Mouse (Mus musculus) liver, embryonic 14.5 days (tissue): Measurements from ENCODE around the gene Spty2d1.
A peak's percentile ranks its signal among the peaks of the same experiment; 100 is the strongest.

Source experiments
- CTCF ChIP-seq: IDR thresholded peaks from 2 replicates; pipeline ENCODE4 v1.5.1; 2016; ENCODE audit warnings: antibody characterized with exemption, low read depth, control low read depth
- EP300 ChIP-seq: IDR thresholded peaks from 2 replicates; pipeline ENCODE4 v1.6.1; 2016; ENCODE audit warnings: antibody characterized with exemption, low read depth

DNA sequence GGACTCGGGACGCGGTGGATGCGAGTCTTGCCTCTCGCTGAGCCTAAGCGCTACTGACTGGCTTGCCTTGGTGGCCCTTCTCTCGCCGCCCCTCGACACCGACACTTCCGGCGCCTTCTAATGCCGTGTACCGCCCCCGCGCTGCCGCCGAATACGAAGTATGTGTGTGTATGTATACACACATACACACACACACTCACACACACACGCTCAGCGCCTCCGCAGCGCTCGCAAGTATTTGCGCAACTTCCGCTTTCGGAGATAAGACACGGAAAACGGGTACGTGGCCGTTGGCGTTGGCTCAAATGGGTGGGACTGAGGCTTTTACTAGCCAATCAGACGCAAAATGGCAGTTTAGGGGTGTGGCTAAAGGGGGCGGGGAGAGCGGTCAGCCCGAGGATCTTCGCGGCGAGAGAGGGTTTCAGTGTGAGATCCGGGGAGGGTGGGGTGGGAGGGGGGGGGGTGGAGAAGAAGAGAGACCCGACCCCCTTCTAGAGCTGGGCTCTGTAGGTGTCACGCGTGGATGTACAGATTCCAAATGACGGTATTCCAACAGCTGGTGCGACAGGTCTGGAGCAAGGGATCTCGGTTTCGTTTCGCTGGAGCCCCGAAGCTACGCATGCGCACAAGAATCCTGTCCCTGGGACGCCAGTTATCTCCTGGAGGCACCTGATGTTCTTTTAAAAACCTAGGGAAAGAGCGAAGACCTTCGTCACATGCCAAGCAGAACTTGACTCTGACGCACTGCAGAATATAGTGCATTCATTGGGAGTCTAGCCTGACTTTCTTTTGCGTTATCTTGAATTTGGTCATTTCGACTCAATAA lies at the start of gene Spty2d1:
- TF ChIP-seq CTCF (no peak; the same call in 1 of the 2 replicates), EP300 (peak; percentile 74)
